Mouse (Mus musculus): Measurements from ENCODE around the gene Parl. TPM values are rescaled to one million over a fixed set of nuclear protein-coding genes. Genes with fewer than 3 reads are reported as not detected.

Gene Parl
- 48.7 TPM for polyA plus RNA-seq (2014; fragmentation: Illumina TruSeq; extraction: RNeasy Lipid Tissue Mini Kit (QIAGEN cat#74804); ENCODE audit: low replicate concordance)

DNA sequence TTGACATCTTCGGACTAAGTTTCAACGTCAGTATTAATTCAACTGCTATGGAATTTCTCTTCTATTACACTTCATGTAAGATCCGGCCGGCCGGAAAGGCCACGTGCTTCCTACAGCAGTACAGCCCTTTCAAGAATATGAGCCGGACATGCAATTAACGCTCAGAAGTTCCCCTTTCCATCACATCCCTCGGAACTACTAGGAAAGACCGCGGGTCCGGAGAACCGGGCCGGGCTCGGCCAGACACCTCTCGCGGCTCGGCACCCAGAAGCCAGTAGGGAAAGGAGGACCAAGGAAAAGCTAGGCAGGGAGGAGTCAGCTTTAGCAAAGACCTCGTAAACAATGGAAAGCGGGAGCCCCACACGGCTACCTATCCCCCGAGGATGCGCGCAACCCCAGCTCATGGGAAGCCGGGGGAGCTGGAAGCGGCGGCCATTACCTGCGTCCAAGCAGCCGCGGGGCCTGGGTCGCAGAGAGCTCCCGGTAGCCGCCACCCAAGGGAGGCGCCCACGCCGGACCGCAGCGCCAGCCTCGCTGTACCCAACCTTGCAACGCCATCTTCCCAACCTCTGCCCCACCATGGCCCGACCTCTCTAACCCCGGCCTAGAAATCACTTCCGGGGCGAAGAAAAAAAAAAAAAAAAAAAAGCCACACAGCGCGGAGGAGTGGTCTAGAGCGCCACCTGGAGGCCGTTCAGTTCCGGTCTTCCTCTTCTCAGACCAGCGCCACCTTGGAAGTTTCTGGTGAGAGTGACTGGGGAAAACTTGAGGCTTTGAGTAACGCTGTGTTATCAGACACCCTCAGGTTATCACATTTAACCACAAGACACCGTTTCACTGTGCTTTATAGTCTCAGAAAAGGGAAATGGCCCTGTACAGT is at the start of gene Parl:
Gene Parl, minus strand, starts transcription at position 618 of the 880 bp plus-strand sequence.

DNA sequence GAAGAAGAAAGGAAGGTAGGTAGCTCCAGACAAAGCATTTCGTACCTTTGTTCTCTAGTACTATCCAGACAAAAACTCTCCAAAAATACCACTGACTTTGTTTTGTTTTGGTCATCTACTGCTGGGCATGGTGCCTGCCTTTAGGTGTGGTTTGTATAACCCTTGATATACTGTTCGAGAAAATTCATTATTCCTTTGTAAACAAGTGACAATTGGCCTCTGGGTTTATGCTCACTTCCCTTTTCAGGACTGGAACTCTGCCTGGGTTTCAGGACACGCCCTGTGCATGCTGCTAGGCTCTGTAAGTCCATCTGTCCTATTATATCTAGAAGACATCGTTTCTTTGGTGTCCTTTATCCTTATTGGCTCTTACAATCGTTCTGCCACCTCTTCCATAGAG is 23.1 kb upstream of the Parl start, which contains the start of gene Cyp2ab1:
Gene Cyp2ab1, minus strand, starts transcription at position 119 of the 400 bp plus-strand sequence.

DNA sequence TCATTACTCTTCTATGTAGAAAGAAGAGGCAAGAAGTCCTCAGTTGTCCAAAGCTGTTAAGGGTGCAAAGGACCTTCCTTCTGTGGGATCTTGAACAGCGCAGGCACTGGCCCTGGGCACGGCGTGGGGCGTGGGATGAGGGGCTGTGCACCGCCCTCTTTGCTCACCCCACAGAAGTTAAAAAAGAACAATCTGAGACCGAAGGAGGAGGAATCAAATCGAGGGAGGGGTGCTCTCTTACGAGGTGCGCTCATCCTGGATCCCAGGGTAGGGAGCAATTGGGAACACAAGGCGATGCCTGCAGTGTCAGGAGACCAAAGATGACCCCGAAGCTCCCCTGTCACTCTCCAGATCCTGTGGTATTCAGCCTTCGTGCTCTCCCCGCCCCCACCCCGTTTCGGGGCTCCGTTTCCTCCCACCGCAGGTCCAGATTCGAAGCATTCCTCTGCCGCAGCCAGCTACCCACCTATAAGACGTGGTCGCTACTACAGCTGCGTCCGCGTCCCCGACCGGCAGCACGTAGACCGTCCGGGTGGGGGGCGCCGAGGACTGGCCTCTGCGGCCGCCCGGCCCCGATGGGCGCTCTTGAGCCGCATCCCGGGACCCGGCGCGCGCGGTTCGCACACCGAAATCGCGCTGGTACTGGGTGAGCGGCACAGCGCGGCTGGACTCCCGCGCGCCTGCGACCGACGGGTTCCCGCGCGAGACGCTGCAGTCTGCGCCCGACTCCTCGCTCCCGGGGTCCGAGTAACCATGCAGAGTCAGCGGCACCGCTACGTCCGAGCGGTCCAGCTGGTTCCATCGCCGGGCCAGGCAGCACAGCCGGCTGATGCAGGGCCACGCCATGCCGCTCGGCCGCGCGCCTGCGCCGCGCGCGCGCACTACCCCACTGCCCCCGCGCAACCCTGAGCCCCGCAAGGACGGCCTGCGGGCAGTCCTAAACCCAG is 61.4 kb downstream of the Parl start, which contains the start of gene Map6d1:
Gene Map6d1, minus strand, starts transcription at position 891 of the 947 bp plus-strand sequence.

Other genes with a start within 250 kb of the Parl start
- gene Klhl24, start 204.8 kb downstream of the Parl start, polyA plus RNA-seq (2014; fragmentation: Illumina TruSeq; extraction: RNeasy Lipid Tissue Mini Kit (QIAGEN cat#74804); ENCODE audit: low replicate concordance) = 24.8 TPM
- 9.9 TPM for gene Yeats2, start 161.3 kb downstream of the Parl start, polyA plus RNA-seq (2014; fragmentation: Illumina TruSeq; extraction: RNeasy Lipid Tissue Mini Kit (QIAGEN cat#74804); ENCODE audit: low replicate concordance)
- gene Map6d1, start 61.0 kb downstream of the Parl start, polyA plus RNA-seq (2014; fragmentation: Illumina TruSeq; extraction: RNeasy Lipid Tissue Mini Kit (QIAGEN cat#74804); ENCODE audit: low replicate concordance) = not detected
- gene Cyp2ab1, start 23.0 kb upstream of the Parl start, polyA plus RNA-seq (2014; fragmentation: Illumina TruSeq; extraction: RNeasy Lipid Tissue Mini Kit (QIAGEN cat#74804); ENCODE audit: low replicate concordance) = 0.15 TPM
- 18.2 TPM for gene Abcc5, start 124.0 kb upstream of the Parl start, polyA plus RNA-seq (2014; fragmentation: Illumina TruSeq; extraction: RNeasy Lipid Tissue Mini Kit (QIAGEN cat#74804); ENCODE audit: low replicate concordance)
- gene Eif2b5, start 196.4 kb upstream of the Parl start, polyA plus RNA-seq (2014; fragmentation: Illumina TruSeq; extraction: RNeasy Lipid Tissue Mini Kit (QIAGEN cat#74804); ENCODE audit: low replicate concordance) = 4.0 TPM
- gene Dvl3, start 214.6 kb upstream of the Parl start, polyA plus RNA-seq (2014; fragmentation: Illumina TruSeq; extraction: RNeasy Lipid Tissue Mini Kit (QIAGEN cat#74804); ENCODE audit: low replicate concordance) = 16.9 TPM
- 90.7 TPM for gene Ap2m1, start 233.1 kb upstream of the Parl start, polyA plus RNA-seq (2014; fragmentation: Illumina TruSeq; extraction: RNeasy Lipid Tissue Mini Kit (QIAGEN cat#74804); ENCODE audit: low replicate concordance)
- 6.6 TPM for gene Abcf3, start 246.2 kb upstream of the Parl start, polyA plus RNA-seq (2014; fragmentation: Illumina TruSeq; extraction: RNeasy Lipid Tissue Mini Kit (QIAGEN cat#74804); ENCODE audit: low replicate concordance)